Mouse (Mus musculus) liver, embryonic 14.5 days (tissue): ENCODE measurements around the gene Creb5.

Source experiments
- CTCF ChIP-seq: IDR thresholded peaks from 2 replicates; pipeline ENCODE4 v1.5.1; 2016; ENCODE audit warnings: antibody characterized with exemption, low read depth, control low read depth
- EP300 ChIP-seq: IDR thresholded peaks from 2 replicates; pipeline ENCODE4 v1.6.1; 2016; ENCODE audit warnings: antibody characterized with exemption, low read depth

DNA sequence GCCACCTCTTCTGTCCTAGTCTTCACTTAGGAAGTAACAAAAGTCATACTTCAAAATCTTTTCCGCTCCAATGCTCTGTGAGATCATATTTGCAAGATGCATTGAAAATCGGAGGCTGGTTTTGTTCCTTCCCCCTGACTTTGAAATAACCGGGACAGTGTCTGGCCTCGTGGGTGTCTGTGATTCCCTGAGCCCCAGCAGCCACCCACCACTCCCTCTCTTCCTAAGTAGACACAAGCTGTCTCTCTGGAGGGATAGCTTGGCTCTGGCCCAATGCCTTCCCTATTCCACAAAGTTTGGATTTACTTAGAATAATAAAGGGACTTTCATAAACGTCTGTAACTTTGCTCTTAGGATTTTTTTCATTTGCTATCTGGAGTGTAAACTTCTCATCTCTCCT, 273.9 kb downstream of the Creb5 start:
- TF ChIP-seq CTCF, result no peak
- TF ChIP-seq EP300, result no peak
